Mouse (Mus musculus) heart, postnatal 0 days (tissue): ENCODE results near the gene Rps6ka5. TPM values are rescaled to one million over a fixed set of nuclear protein-coding genes. Genes with fewer than 3 reads are reported as not detected.

ENCODE experiments used
- ATAC-seq: fragments of 200-750 bp; cut with Nextera tagmentation; 2 replicates; pipeline ENCODE4 v1.8.0; 2017; ENCODE audit warnings: low read depth, moderate number of reproducible peaks, moderate library complexity; ENCODE audit not compliant: insufficient read depth
- DNase-seq: peaks from one replicate; pipeline ENCODE4 v3.0.0-alpha.2; 2016; ENCODE audit warnings: low spot score
- H3K27ac ChIP-seq: fragments of 300-500 bp; sonication (generic); 2 replicates; pipeline ENCODE4 v1.5.1; 2014; ENCODE audit warnings: low read depth, mild to moderate bottlenecking
- H3K27me3 ChIP-seq: fragments of 300-500 bp; sonication (generic); 2 replicates; pipeline ENCODE4 v1.6.1; 2014; ENCODE audit warnings: low read length, mixed read lengths; ENCODE audit not compliant: control insufficient read depth, insufficient read depth
- H3K36me3 ChIP-seq: fragments of 300-500 bp; sonication (generic); replicated peaks from 2 replicates; pipeline ENCODE4 v1.6.1; 2014; ENCODE audit warnings: low read length, mixed read lengths; ENCODE audit not compliant: control insufficient read depth, insufficient read depth
- H3K4me1 ChIP-seq: fragments of 300-500 bp; sonication (generic); 2 replicates; pipeline ENCODE4 v1.6.1; 2014; ENCODE audit warnings: antibody characterized with exemption; ENCODE audit not compliant: control insufficient read depth, insufficient read depth
- H3K4me2 ChIP-seq: fragments of 300-500 bp; sonication (generic); 2 replicates; pipeline ENCODE4 v1.6.1; 2014; ENCODE audit warnings: low read depth, mild to moderate bottlenecking, low read length, moderate library complexity
- H3K4me3 ChIP-seq: fragments of 300-500 bp; sonication (generic); 2 replicates; pipeline ENCODE4 v1.5.1; 2014; ENCODE audit warnings: low read depth, low read length
- H3K9ac ChIP-seq: fragments of 300-500 bp; sonication (generic); replicated peaks from 2 replicates; pipeline ENCODE4 v1.6.1; 2014; ENCODE audit warnings: low read depth, low read length, mixed read lengths
- H3K9me3 ChIP-seq: fragments of 300-500 bp; sonication (generic); replicated peaks from 2 replicates; pipeline ENCODE4 v1.6.1; 2016; ENCODE audit warnings: low read length; ENCODE audit not compliant: control insufficient read depth
- CTCF ChIP-seq: IDR thresholded peaks from 2 replicates; pipeline ENCODE4 v1.5.1; 2016; ENCODE audit warnings: antibody characterized with exemption, control low read depth, low read depth
- EP300 ChIP-seq: IDR thresholded peaks from 2 replicates; pipeline ENCODE4 v1.6.1; 2016; ENCODE audit warnings: antibody characterized with exemption, low read depth
- WGBS: fragments of 180-500 bp; shearing (Covaris S2); extraction: QIAGEN DNeasy Blood & Tissue Kit; methylation state at CpG from one replicate; pipeline ENCODE4 v1.1.7; 2014; 5-methylcytosine and 5-hydroxymethylcytosine counted together
- polyA plus RNA-seq: library from polyadenylated mRNA; unstranded; fragments of >200 nt; fragmentation: Nextera tagmentation; extraction: Ambion mirVana; gene quantifications from 2 replicates; pipeline ENCODE4 v1.2.1, GENCODE M21; 2015
- total RNA-seq: library from RNA; depleted of rRNA; stranded (reverse); fragments of >200 nt; gene quantifications from 2 replicates; pipeline ENCODE4 v1.2.3, GENCODE M21; 2014; ENCODE audit warnings: low replicate concordance

Rps6ka5 gene
- total and polyA plus RNA-seq, 2 experiments from 2014 or later: 2.8 to 5.0 TPM

- H3K4me3 ChIP-seq: no peak overlapping the region
- H3K9me3 ChIP-seq: no peaks in the 10 kb centered on the region
- DNase-seq (no peak), ATAC-seq (no peak)
- TF ChIP-seq CTCF (no peak), EP300 (no peak)
- peaks cover 15% of the 10 kb centered on the region for H3K4me1 ChIP-seq
- no peaks in the 10 kb centered on the region for H3K36me3 ChIP-seq
- WGBS: 73% methylated on average over 11 of the region's 11 CpGs
- no peaks in the 10 kb centered on the region for H3K27me3 ChIP-seq
- H3K9ac ChIP-seq: no peak overlapping the region
- H3K27ac ChIP-seq: no peak overlapping the region
- no peak overlapping the region for H3K4me2 ChIP-seq
Observed at GRCm38 (mm10) chr12:100537091-100537490, 189.7 kb downstream of the Rps6ka5 start.

- DNase-seq (no peak), ATAC-seq (no peak)
- no peaks in the 10 kb centered on the region for H3K27me3 ChIP-seq
- H3K27ac ChIP-seq: no peak overlapping the region
- WGBS: 85% methylated on average over 12 of the region's 12 CpGs
- H3K36me3 ChIP-seq: no peaks in the 10 kb centered on the region
- no peak for TF ChIP-seq EP300
- TF ChIP-seq CTCF: no peak
- no peak overlapping the region for H3K9ac ChIP-seq
- peaks cover 27% of the 10 kb centered on the region for H3K4me1 ChIP-seq
- no peak overlapping the region for H3K4me2 ChIP-seq
- H3K9me3 ChIP-seq: no peaks in the 10 kb centered on the region
- H3K4me3 ChIP-seq: no peak overlapping the region
Observed at GRCm38 (mm10) chr12:100535028-100535427, 191.8 kb downstream of the Rps6ka5 start.

- H3K4me1 ChIP-seq: peaks cover 28% of the 10 kb centered on the region
- H3K27ac ChIP-seq: peak overlapping the region; percentile 83
- no peaks in the 10 kb centered on the region for H3K9me3 ChIP-seq
- 47% methylated on average over 3 of the region's 3 CpGs for WGBS
- H3K4me3 ChIP-seq: no peak overlapping the region
- no peaks in the 10 kb centered on the region for H3K36me3 ChIP-seq
- ATAC-seq: peak; percentile 68
- peak; percentile 69 for DNase-seq
- H3K27me3 ChIP-seq: no peaks in the 10 kb centered on the region
- no peak overlapping the region for H3K9ac ChIP-seq
- TF ChIP-seq EP300 (0 out of 2 replicates have a peak, but pooled peaks have one; percentile 31), CTCF (no peak)
- H3K4me2 ChIP-seq: no peak overlapping the region
Observed at GRCm38 (mm10) chr12:100534028-100534427, 192.8 kb downstream of the Rps6ka5 start.

- Histone ChIP-seq H3K4me1 (peaks cover 37% of the 10 kb centered on the region), H3K9me3 (no peaks in the 10 kb centered on the region), H3K27ac (peak overlapping the region; percentile 83), H3K9ac (no peak overlapping the region), H3K4me3 (no peak overlapping the region), H3K27me3 (no peaks in the 10 kb centered on the region), H3K4me2 (no peak overlapping the region), H3K36me3 (no peaks in the 10 kb centered on the region)
- TF ChIP-seq CTCF (no peak), EP300 (no peak)
- no peak for DNase-seq
- no peak for ATAC-seq
- WGBS: 73% methylated on average over 4 of the region's 4 CpGs
Observed at GRCm38 (mm10) chr12:100533209-100533608, 193.6 kb downstream of the Rps6ka5 start.

- TF ChIP-seq CTCF: no peak
- TF ChIP-seq EP300: no peak
- H3K4me2 ChIP-seq: no peak overlapping the region
- no peak overlapping the region for H3K4me3 ChIP-seq
- no peaks in the 10 kb centered on the region for H3K27me3 ChIP-seq
- DNase-seq (peak; percentile 55), ATAC-seq (no peak)
- WGBS: 35% methylated on average over 1 of the region's 1 CpGs
- no peaks in the 10 kb centered on the region for H3K36me3 ChIP-seq
- H3K9ac ChIP-seq: no peak overlapping the region
- peak overlapping the region; percentile 49 for H3K27ac ChIP-seq
- peaks cover 39% of the 10 kb centered on the region for H3K4me1 ChIP-seq
- no peaks in the 10 kb centered on the region for H3K9me3 ChIP-seq
Observed at GRCm38 (mm10) chr12:100531740-100532139, 195.0 kb downstream of the Rps6ka5 start.

GRCm38 (mm10) chr12:100530871-100531270, 195.9 kb downstream of the Rps6ka5 start:
- Histone ChIP-seq H3K4me3 (no peak overlapping the region), H3K36me3 (no peaks in the 10 kb centered on the region), H3K27ac (peak overlapping the region; percentile 49), H3K9ac (no peak overlapping the region), H3K9me3 (no peaks in the 10 kb centered on the region), H3K4me1 (peaks cover 39% of the 10 kb centered on the region), H3K4me2 (no peak overlapping the region), H3K27me3 (no peaks in the 10 kb centered on the region)
- DNase-seq: no peak
- 69% methylated on average over 5 of the region's 5 CpGs for WGBS
- ATAC-seq: no peak
- TF ChIP-seq EP300 (no peak), CTCF (no peak)
